Mouse (Mus musculus) kidney, adult 2 months (tissue): ENCODE measurements around the gene Mrtfb.

Source experiments
- CTCF ChIP-seq: fragments of 200-500 bp; conservative IDR thresholded peaks from 2 replicates; pipeline ENCODE4 v1.5.1; 2011; ENCODE audit warnings: low read depth, mild to moderate bottlenecking, control low read depth, low read length, moderate library complexity, mixed read lengths; ENCODE audit not compliant: insufficient read depth, insufficient read length
- POLR2A ChIP-seq: fragments of 200-500 bp; IDR thresholded peaks from one replicate; pipeline ENCODE4 v1.6.1; 2011; ENCODE audit warnings: low read depth, low read length, control low read depth

DNA sequence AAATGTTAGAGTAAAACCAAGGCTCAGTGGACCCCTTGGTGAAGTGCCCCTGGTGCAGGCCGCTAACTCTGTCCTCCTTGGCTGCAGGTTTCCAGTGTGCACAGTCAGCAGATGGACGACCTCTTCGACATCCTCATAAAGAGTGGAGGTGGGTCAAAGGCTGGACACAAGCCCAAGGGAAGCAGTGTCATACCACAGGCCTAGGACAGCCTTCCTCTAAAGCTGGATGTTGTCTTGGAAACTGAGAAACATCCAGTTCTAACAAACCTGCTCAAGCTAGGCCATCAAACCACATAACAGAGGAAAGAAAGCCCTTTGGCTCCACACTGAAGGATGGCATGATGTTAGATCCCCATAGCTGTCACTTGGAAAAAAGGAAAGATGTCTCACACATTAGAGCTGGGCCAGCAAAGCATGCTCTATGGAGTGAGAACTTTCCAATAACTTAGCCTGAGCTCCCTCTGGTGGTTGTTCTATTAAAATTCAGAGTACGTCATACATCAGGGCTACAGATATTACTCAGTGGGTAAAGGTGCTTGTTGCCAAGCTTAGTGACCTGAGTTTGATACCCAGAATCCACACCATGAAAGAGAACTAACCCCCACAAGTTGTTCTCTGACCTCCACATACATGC is 153.4 kb downstream of the Mrtfb start:
- TF ChIP-seq CTCF, result 0 out of 2 replicates have a peak, but pooled peaks have one; percentile 13
- TF ChIP-seq POLR2A, result no peak
